Mouse (Mus musculus) hindbrain, postnatal 0 days (tissue): Measurements from ENCODE around the gene Slc8a3. TPM values are rescaled to one million over a fixed set of nuclear protein-coding genes. Genes with fewer than 3 reads are reported as not detected.

ENCODE experiments used
- ATAC-seq: fragments of 200-750 bp; cut with Nextera tagmentation; 2 replicates; pipeline ENCODE4 v1.8.0; 2017; ENCODE audit warnings: mild to moderate bottlenecking, moderate TSS enrichment, moderate library complexity
- DNase-seq: peaks from one replicate; pipeline ENCODE4 v3.0.0-alpha.2; 2015; ENCODE audit warnings: low spot score
- H3K27ac ChIP-seq: fragments of 300-500 bp; sonication (generic); 2 replicates; pipeline ENCODE4 v1.5.1; 2014; ENCODE audit warnings: mild to moderate bottlenecking
- H3K27me3 ChIP-seq: fragments of 300-500 bp; sonication (generic); 2 replicates; pipeline ENCODE4 v1.6.1; 2014; ENCODE audit warnings: low read length, mixed read lengths; ENCODE audit not compliant: insufficient read depth
- H3K36me3 ChIP-seq: fragments of 300-500 bp; sonication (generic); 2 replicates; pipeline ENCODE4 v1.6.1; 2014; ENCODE audit warnings: low read length, mixed read lengths; ENCODE audit not compliant: insufficient read depth
- H3K4me1 ChIP-seq: fragments of 300-500 bp; sonication (generic); 2 replicates; pipeline ENCODE4 v1.6.1; 2014; ENCODE audit warnings: antibody characterized with exemption, low read length, mixed read lengths; ENCODE audit not compliant: insufficient read depth
- H3K4me2 ChIP-seq: fragments of 300-500 bp; sonication (generic); 2 replicates; pipeline ENCODE4 v1.6.1; 2014; ENCODE audit warnings: low read depth, mild to moderate bottlenecking, low read length, moderate library complexity, mixed read lengths
- H3K4me3 ChIP-seq: fragments of 300-500 bp; sonication (generic); 2 replicates; pipeline ENCODE4 v1.5.1; 2014; ENCODE audit warnings: low read length
- H3K9ac ChIP-seq: fragments of 300-500 bp; sonication (generic); replicated peaks from 2 replicates; pipeline ENCODE4 v1.6.1; 2014; ENCODE audit warnings: mild to moderate bottlenecking, low read length, moderate library complexity, mixed read lengths
- H3K9me3 ChIP-seq: fragments of 300-500 bp; sonication (generic); 2 replicates; pipeline ENCODE4 v1.6.1; 2016; ENCODE audit warnings: low read length, mixed read lengths
- CTCF ChIP-seq: IDR thresholded peaks from 2 replicates; pipeline ENCODE4 v1.5.1; 2016; ENCODE audit warnings: antibody characterized with exemption, control low read depth, low read depth
- WGBS: fragments of 180-500 bp; shearing (Covaris S2); extraction: QIAGEN DNeasy Blood & Tissue Kit; methylation state at CpG from one replicate; pipeline ENCODE4 v1.1.7; 2014; 5-methylcytosine and 5-hydroxymethylcytosine counted together
- polyA plus RNA-seq: library from polyadenylated mRNA; unstranded; fragments of >200 nt; fragmentation: Nextera tagmentation; extraction: Ambion mirVana; gene quantifications from 2 replicates; pipeline ENCODE4 v1.2.1, GENCODE M21; 2015
- total RNA-seq: library from RNA; depleted of rRNA; stranded (reverse); fragments of >200 nt; gene quantifications from 2 replicates; pipeline ENCODE4 v1.2.3, GENCODE M21; 2014

The Slc8a3 gene
- total and polyA plus RNA-seq, 2 experiments from 2014 or later = 11.0 to 51.2 TPM

DNA sequence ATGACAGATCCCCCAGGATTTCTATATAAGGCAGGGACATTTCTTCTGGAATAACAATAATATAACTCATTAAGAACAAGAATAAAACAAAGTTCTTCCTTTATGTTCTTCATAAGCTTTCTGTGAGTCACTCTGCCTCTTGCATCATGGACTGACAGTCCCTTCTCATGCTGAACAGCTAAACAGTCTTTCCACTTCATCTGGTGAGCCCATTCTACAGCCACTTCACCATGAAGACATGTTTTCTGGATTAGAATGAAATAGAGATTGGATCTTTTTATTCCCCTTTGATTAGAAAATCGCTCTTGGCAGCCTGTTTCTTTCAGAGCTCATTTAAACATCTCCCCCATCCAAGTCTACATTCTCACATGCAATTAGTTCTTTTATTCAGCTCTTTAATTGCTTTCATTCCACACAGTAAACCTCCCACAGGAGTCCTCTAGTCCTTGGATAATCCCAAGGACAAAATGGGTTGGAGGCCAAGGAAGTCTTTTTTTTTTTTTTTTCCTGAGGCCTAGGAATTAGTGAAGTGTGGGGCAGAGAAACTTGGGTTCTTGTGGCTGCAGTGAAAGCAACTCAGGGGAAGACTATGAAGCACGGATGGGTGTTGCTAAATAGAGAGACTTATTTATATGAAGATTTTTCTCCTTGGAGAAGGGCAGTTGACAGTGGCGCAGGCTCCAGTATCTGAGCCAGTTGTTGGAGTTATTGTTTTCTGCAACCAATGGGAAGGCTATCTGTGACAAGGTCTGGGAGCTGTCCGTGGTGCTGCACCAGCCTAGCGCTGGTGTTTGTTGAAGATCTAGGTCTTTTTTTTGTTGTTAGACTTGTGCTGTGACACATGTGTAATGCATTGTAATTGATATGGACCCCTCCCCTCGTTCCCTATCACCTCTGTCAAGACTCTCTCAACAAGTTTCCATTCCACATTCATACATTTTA, 127.1 kb downstream of the Slc8a3 start:
- no peak overlapping the region for H3K9ac ChIP-seq
- no peak overlapping the region for H3K4me2 ChIP-seq
- ATAC-seq (no peak), DNase-seq (peak; percentile 25)
- H3K4me3 ChIP-seq = no peak overlapping the region
- 23% methylated on average over 6 of the region's 6 CpGs for whole genome bisulfite sequencing
- no peak for TF ChIP-seq CTCF
- H3K36me3 ChIP-seq = no peaks in the 10 kb centered on the region
- no peaks in the 10 kb centered on the region for H3K27me3 ChIP-seq
- H3K9me3 ChIP-seq = no peaks in the 10 kb centered on the region
- H3K27ac ChIP-seq = no peak overlapping the region
- H3K4me1 ChIP-seq = no peaks in the 10 kb centered on the region

DNA sequence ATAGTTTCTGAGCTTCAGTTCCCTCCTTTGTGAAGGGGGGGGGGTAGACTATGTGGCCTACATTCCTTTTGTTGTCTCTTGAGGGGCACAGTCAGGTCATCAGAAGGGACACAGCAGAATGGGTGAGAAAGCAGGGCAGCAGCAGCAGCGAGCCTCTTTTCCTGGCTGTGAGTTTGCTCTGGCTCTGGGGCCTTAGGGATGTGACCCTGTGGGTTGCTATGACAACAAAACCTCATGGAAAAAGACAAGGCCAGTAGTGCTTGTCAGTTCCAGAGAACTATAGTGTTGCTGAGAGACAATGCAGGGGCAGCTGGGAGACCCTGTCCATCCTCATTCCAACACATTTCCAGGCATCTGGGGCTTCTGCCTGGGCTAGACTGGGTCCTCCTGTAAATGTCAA, 129.8 kb downstream of the Slc8a3 start:
- Histone ChIP-seq H3K4me3 (no peak overlapping the region), H3K4me2 (no peak overlapping the region), H3K27ac (no peak overlapping the region), H3K9me3 (no peaks in the 10 kb centered on the region), H3K27me3 (no peaks in the 10 kb centered on the region), H3K4me1 (no peaks in the 10 kb centered on the region), H3K9ac (no peak overlapping the region), H3K36me3 (no peaks in the 10 kb centered on the region)
- DNase-seq = peak; percentile 20
- ATAC-seq = no peak
- 6% methylated on average over 1 of the region's 1 CpGs for WGBS
- TF ChIP-seq CTCF = no peak

DNA sequence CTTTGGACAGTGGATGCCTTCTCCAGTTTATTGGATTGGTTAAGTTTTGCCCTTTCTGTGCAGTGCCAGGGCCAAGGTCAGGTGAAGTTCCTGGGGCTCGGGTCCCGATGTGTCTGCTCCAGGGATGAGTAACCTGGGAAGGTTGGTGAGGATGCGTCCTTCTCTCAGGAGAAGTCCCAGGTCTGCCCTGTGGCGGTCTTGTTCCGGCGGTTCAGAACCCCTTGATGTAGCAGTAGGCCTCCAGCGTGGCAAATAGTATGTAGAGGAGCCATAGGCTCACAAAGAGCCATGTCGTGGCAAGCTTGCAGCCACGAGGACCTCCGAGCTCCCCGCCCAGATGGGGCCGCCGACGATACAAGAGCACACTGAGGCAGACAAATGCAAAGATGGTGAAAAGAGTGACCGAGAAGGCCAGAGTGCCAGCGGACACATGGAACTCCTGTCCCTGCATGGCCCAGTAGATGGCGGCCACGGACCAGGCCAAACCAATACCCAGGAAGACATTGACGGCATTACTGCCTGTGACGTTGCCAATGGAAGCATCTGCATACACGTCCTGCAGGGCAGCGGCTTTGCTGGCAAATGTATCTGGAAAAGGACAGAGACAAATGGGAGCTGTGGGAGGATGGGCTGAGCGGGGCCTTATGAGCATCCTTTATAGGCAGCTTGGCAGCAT, 133.6 kb downstream of the Slc8a3 start:
- H3K9me3 ChIP-seq = no peaks in the 10 kb centered on the region
- no peak overlapping the region for H3K27ac ChIP-seq
- H3K36me3 ChIP-seq = no peaks in the 10 kb centered on the region
- H3K27me3 ChIP-seq = no peaks in the 10 kb centered on the region
- H3K4me2 ChIP-seq = no peak overlapping the region
- no peak overlapping the region for H3K9ac ChIP-seq
- TF ChIP-seq CTCF = peak; percentile 99
- ATAC-seq (peak; percentile 92), DNase-seq (peak; percentile 94)
- H3K4me1 ChIP-seq = no peaks in the 10 kb centered on the region
- no peak overlapping the region for H3K4me3 ChIP-seq
- WGBS = 33% methylated on average over 23 of the region's 23 CpGs

DNA sequence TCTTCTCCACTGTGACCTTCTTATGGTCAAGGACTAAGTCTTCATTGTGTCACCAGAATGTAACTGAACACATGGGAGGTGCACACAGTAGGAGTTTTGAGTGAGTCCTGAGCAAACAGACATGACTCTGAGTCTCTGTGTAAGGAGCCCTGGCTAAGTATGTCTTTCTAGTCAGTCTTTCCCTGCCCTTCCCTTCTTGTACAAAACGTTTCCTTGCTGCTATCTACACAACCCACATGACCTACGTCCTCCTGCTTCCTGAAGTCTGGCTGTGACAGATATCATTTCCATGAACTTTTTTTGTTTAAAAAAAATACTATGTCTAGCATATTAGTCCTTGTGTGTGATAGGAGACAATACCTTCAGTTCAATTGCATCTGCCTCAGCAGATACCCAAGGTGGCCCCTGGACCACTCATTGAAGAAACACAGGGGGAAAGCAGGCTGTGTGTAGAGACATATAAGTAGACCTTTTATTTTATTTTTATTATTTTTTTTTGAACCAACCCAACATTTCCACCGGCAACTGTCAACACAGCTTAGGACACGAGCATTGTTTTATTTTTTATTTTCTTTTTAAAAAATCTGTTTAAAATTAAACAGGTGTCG, 135.4 kb downstream of the Slc8a3 start:
- Histone ChIP-seq H3K4me3 (no peak overlapping the region), H3K27me3 (no peaks in the 10 kb centered on the region), H3K36me3 (no peaks in the 10 kb centered on the region), H3K27ac (no peak overlapping the region), H3K4me2 (no peak overlapping the region), H3K9me3 (no peaks in the 10 kb centered on the region), H3K9ac (no peak overlapping the region), H3K4me1 (no peaks in the 10 kb centered on the region)
- ATAC-seq (no peak), DNase-seq (no peak)
- WGBS = 75% methylated on average over 5 of the region's 5 CpGs
- TF ChIP-seq CTCF = no peak

DNA sequence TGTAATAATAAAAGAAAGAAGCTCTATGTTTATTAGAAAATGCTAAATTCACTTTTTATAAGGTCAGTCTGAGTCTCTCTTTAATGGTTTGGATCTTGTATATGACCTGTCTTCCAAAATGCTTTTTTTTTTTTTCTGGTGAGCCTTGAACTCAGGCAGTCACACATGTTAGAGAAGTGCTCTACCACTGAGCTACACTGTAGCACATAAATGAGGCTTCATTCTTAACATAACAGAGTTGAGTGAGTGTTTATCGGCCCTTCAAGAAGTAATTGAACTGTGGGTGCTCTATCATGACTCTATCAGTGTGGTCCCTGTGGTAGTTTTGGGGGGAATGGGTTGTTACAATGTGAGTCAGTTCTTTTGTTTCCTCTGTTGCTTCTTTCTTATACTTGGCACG, 139.0 kb downstream of the Slc8a3 start:
- Histone ChIP-seq H3K27ac (no peak overlapping the region), H3K9me3 (no peaks in the 10 kb centered on the region), H3K9ac (no peak overlapping the region), H3K36me3 (no peaks in the 10 kb centered on the region), H3K4me3 (no peak overlapping the region), H3K27me3 (no peaks in the 10 kb centered on the region), H3K4me1 (no peaks in the 10 kb centered on the region), H3K4me2 (no peak overlapping the region)
- no peak for DNase-seq
- WGBS = 82% methylated on average over 2 of the region's 2 CpGs
- ATAC-seq = no peak
- TF ChIP-seq CTCF = no peak

DNA sequence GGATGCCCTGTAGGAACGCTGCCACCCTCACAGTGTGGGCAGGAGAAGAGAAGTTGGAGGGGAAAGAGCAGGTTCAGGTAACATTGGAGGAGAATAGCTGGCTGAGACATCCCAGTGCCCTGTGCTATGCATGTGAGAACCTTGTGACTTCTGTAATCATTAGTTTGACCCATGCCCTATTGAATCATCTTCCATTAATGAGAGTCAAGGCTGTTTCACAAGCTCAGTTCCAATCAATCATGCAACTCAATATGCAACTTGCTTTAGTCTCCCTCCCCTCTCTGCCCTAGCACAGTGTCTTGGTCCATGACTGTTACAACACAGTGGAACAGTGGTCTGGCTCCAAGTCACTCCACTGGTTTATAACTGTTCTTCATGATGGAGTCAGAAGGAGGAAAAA, 143.3 kb downstream of the Slc8a3 start:
- H3K9ac ChIP-seq = no peak overlapping the region
- no peak overlapping the region for H3K4me2 ChIP-seq
- H3K36me3 ChIP-seq = no peaks in the 10 kb centered on the region
- H3K9me3 ChIP-seq = no peaks in the 10 kb centered on the region
- no peak for TF ChIP-seq CTCF
- no peak for ATAC-seq
- H3K4me1 ChIP-seq = no peaks in the 10 kb centered on the region
- no peaks in the 10 kb centered on the region for H3K27me3 ChIP-seq
- no peak overlapping the region for H3K27ac ChIP-seq
- 85% methylated on average over 1 of the region's 1 CpGs for WGBS
- no peak overlapping the region for H3K4me3 ChIP-seq
- no peak for DNase-seq
